Mouse (Mus musculus): Measurements from ENCODE around the gene Cntnap2. TPM values are rescaled to one million over a fixed set of nuclear protein-coding genes. Genes with fewer than 3 reads are reported as not detected.
"Not testable (repeated sequence)": the region's sequence is repeated elsewhere in the genome, so short reads cannot be mapped to it uniquely, and the experiment has no call there.

Gene Cntnap2
- polyA plus RNA-seq, 1 experiment from 2014 or later: 0.75 TPM

DNA sequence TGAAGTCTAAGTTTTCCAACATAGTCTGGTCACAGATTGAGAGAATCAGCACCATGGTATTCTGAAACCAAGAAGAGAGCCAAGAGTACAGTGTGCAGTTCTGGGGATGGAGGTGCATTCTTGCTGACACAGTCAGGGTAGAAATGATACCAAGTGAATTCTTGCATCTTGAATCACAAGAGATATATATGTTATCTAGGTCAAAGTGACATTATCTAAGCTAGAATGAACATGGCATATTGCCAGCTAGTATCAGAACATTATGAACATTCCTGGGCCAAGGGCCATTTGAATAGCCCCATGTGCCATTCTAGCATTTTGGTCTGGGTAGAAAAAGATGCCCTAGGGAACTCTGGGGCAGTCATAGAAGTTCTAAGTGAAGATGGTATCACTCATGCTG, 2141.5 kb downstream of the Cntnap2 start:
- H3K4me1 ChIP-seq (ENCODE audit: control insufficient read depth, insufficient read depth, low read length): no peaks in the 10 kb centered on the region
- H3K4me2 ChIP-seq (ENCODE audit: low read depth, severe bottlenecking): no peak overlapping the region
- ATAC-seq (ENCODE audit: insufficient number of reproducible peaks, low FRiP score, low TSS enrichment, low read depth): no peak
- no peaks in the 10 kb centered on the region for H3K9me3 ChIP-seq (ENCODE audit: control insufficient read depth, low read length)
- H3K4me3 ChIP-seq (ENCODE audit: low read depth, low read length): no peak overlapping the region
- H3K27ac ChIP-seq (replicated peaks; ENCODE audit: low read depth, low read length): no peak overlapping the region
- no peaks in the 10 kb centered on the region for H3K36me3 ChIP-seq (ENCODE audit: control insufficient read depth, insufficient read depth, low read length)
- no peak overlapping the region for H3K9ac ChIP-seq (ENCODE audit: low read length)
- no peaks in the 10 kb centered on the region for H3K27me3 ChIP-seq (ENCODE audit: control insufficient read depth, insufficient read depth, low read length)
- DNase-seq (ENCODE audit: low spot score): no peak

DNA sequence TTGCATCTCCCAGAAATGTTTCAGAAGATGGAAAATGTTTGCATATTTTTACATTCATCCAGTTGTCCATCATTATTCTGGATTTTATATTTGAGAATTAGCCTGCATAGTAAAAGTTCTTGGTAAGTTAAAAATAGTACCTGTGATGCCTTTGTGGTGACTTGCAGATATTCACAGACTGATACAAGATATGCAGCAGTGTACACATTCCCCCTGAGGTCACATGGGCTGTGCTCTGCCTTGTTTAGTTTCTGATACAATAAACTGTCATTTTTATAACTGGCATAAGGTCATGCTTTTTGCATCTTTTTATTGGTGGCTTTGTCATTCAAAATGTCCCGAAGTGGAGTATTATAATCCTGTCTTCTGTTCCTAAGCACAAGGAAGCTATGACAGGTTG, 2148.9 kb downstream of the Cntnap2 start:
- DNase-seq (ENCODE audit: low spot score) (no peak), ATAC-seq (ENCODE audit: insufficient number of reproducible peaks, low FRiP score, low TSS enrichment, low read depth) (no peak)
- H3K9me3 ChIP-seq (ENCODE audit: control insufficient read depth, low read length): no peaks in the 10 kb centered on the region
- H3K4me1 ChIP-seq (ENCODE audit: control insufficient read depth, insufficient read depth, low read length): no peaks in the 10 kb centered on the region
- no peaks in the 10 kb centered on the region for H3K27me3 ChIP-seq (ENCODE audit: control insufficient read depth, insufficient read depth, low read length)
- 85% methylated on average over 1 of the region's 1 CpGs for WGBS
- H3K9ac ChIP-seq (ENCODE audit: low read length): no peak overlapping the region
- no peak overlapping the region for H3K27ac ChIP-seq (replicated peaks; ENCODE audit: low read depth, low read length)
- no peak overlapping the region for H3K4me3 ChIP-seq (ENCODE audit: low read depth, low read length)
- H3K36me3 ChIP-seq (ENCODE audit: control insufficient read depth, insufficient read depth, low read length): no peaks in the 10 kb centered on the region
- no peak overlapping the region for H3K4me2 ChIP-seq (ENCODE audit: low read depth, severe bottlenecking)

- Histone ChIP-seq H3K4me1 (ENCODE audit: control insufficient read depth, insufficient read depth, low read length) (no peaks in the 10 kb centered on the region), H3K9me3 (ENCODE audit: control insufficient read depth, low read length) (no peaks in the 10 kb centered on the region), H3K4me2 (ENCODE audit: low read depth, severe bottlenecking) (no peak overlapping the region), H3K27me3 (ENCODE audit: control insufficient read depth, insufficient read depth, low read length) (no peaks in the 10 kb centered on the region), H3K36me3 (ENCODE audit: control insufficient read depth, insufficient read depth, low read length) (no peaks in the 10 kb centered on the region), H3K27ac (replicated peaks; ENCODE audit: low read depth, low read length) (no peak overlapping the region), H3K4me3 (ENCODE audit: low read depth, low read length) (no peak overlapping the region), H3K9ac (ENCODE audit: low read length) (no peak overlapping the region)
- ATAC-seq (ENCODE audit: insufficient number of reproducible peaks, low FRiP score, low TSS enrichment, low read depth) (no peak), DNase-seq (ENCODE audit: low spot score) (no peak)
These were observed 2155.6 kb downstream of the Cntnap2 start for GRCm38 (mm10) chr6:47214731-47215130.

- H3K9me3 ChIP-seq (ENCODE audit: control insufficient read depth, low read length); H3K9ac ChIP-seq (ENCODE audit: low read length); H3K4me2 ChIP-seq (ENCODE audit: low read depth, severe bottlenecking); H3K4me1 ChIP-seq (ENCODE audit: control insufficient read depth, insufficient read depth, low read length); H3K4me3 ChIP-seq (ENCODE audit: low read depth, low read length); DNase-seq (ENCODE audit: low spot score); H3K36me3 ChIP-seq (ENCODE audit: control insufficient read depth, insufficient read depth, low read length); ATAC-seq (ENCODE audit: insufficient number of reproducible peaks, low FRiP score, low TSS enrichment, low read depth); H3K27me3 ChIP-seq (ENCODE audit: control insufficient read depth, insufficient read depth, low read length); H3K27ac ChIP-seq (replicated peaks; ENCODE audit: low read depth, low read length): not testable (repeated sequence)
- 18% methylated on average over 1 of the region's 1 CpGs for WGBS
These were observed 2164.4 kb downstream of the Cntnap2 start for GRCm38 (mm10) chr6:47223578-47223977.

GRCm38 (mm10) chr6:47225391-47225790, 2166.2 kb downstream of the Cntnap2 start:
- H3K4me1 ChIP-seq (ENCODE audit: control insufficient read depth, insufficient read depth, low read length); H3K27ac ChIP-seq (replicated peaks; ENCODE audit: low read depth, low read length); H3K36me3 ChIP-seq (ENCODE audit: control insufficient read depth, insufficient read depth, low read length); H3K9me3 ChIP-seq (ENCODE audit: control insufficient read depth, low read length); DNase-seq (ENCODE audit: low spot score); ATAC-seq (ENCODE audit: insufficient number of reproducible peaks, low FRiP score, low TSS enrichment, low read depth); H3K27me3 ChIP-seq (ENCODE audit: control insufficient read depth, insufficient read depth, low read length); H3K4me3 ChIP-seq (ENCODE audit: low read depth, low read length); H3K9ac ChIP-seq (ENCODE audit: low read length); H3K4me2 ChIP-seq (ENCODE audit: low read depth, severe bottlenecking): not testable (repeated sequence)
- WGBS: 75% methylated on average over 3 of the region's 3 CpGs

DNA sequence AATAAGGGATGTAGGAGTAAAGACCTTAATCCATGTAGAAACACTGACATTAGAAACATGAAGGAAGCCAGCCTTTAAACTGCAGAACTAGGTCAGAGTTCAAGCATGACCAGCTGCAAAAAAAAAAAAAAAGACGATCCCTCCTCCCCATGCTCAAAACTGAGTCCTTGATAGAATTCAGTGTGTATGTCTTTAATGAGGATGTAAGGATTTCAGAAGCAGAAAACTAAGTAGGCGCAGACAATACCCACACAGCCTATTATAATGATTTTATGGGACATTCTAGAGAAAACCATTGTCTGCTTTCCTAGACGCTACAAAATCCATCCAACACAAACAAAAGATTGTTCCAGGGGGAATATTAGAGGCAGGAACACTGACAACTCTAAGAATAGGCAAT, 2168.4 kb downstream of the Cntnap2 start:
- Histone ChIP-seq H3K27ac (replicated peaks; ENCODE audit: low read depth, low read length) (no peak overlapping the region), H3K27me3 (ENCODE audit: control insufficient read depth, insufficient read depth, low read length) (no peaks in the 10 kb centered on the region), H3K4me3 (ENCODE audit: low read depth, low read length) (no peak overlapping the region), H3K4me1 (ENCODE audit: control insufficient read depth, insufficient read depth, low read length) (no peaks in the 10 kb centered on the region), H3K36me3 (ENCODE audit: control insufficient read depth, insufficient read depth, low read length) (no peaks in the 10 kb centered on the region), H3K4me2 (ENCODE audit: low read depth, severe bottlenecking) (no peak overlapping the region), H3K9ac (ENCODE audit: low read length) (no peak overlapping the region), H3K9me3 (ENCODE audit: control insufficient read depth, low read length) (no peaks in the 10 kb centered on the region)
- WGBS: 46% methylated on average over 3 of the region's 3 CpGs
- no peak for ATAC-seq (ENCODE audit: insufficient number of reproducible peaks, low FRiP score, low TSS enrichment, low read depth)
- DNase-seq (ENCODE audit: low spot score): no peak

GRCm38 (mm10) chr6:47228676-47229317, 2169.6 kb downstream of the Cntnap2 start:
- WGBS: 42% methylated on average over 7 of the region's 7 CpGs
- ATAC-seq (ENCODE audit: insufficient number of reproducible peaks, low FRiP score, low TSS enrichment, low read depth) (no peak), DNase-seq (ENCODE audit: low spot score) (no peak)
- Histone ChIP-seq H3K4me2 (ENCODE audit: low read depth, severe bottlenecking) (no peak overlapping the region), H3K36me3 (ENCODE audit: control insufficient read depth, insufficient read depth, low read length) (no peaks in the 10 kb centered on the region), H3K4me1 (ENCODE audit: control insufficient read depth, insufficient read depth, low read length) (no peaks in the 10 kb centered on the region), H3K4me3 (ENCODE audit: low read depth, low read length) (no peak overlapping the region), H3K27me3 (ENCODE audit: control insufficient read depth, insufficient read depth, low read length) (no peaks in the 10 kb centered on the region), H3K9me3 (ENCODE audit: control insufficient read depth, low read length) (no peaks in the 10 kb centered on the region), H3K27ac (replicated peaks; ENCODE audit: low read depth, low read length) (no peak overlapping the region), H3K9ac (ENCODE audit: low read length) (no peak overlapping the region)

- ATAC-seq (ENCODE audit: insufficient number of reproducible peaks, low FRiP score, low TSS enrichment, low read depth) (no peak), DNase-seq (ENCODE audit: low spot score) (no peak)
- H3K9ac ChIP-seq (ENCODE audit: low read length): no peak overlapping the region
- H3K36me3 ChIP-seq (ENCODE audit: control insufficient read depth, insufficient read depth, low read length): no peaks in the 10 kb centered on the region
- no peaks in the 10 kb centered on the region for H3K9me3 ChIP-seq (ENCODE audit: control insufficient read depth, low read length)
- H3K4me2 ChIP-seq (ENCODE audit: low read depth, severe bottlenecking): no peak overlapping the region
- H3K4me1 ChIP-seq (ENCODE audit: control insufficient read depth, insufficient read depth, low read length): no peaks in the 10 kb centered on the region
- H3K27ac ChIP-seq (replicated peaks; ENCODE audit: low read depth, low read length): no peak overlapping the region
- no peaks in the 10 kb centered on the region for H3K27me3 ChIP-seq (ENCODE audit: control insufficient read depth, insufficient read depth, low read length)
- no peak overlapping the region for H3K4me3 ChIP-seq (ENCODE audit: low read depth, low read length)
- 58% methylated on average over 6 of the region's 6 CpGs for WGBS
These were observed 2172.4 kb downstream of the Cntnap2 start for GRCm38 (mm10) chr6:47231513-47231912.

GRCm38 (mm10) chr6:47239376-47239921, 2180.3 kb downstream of the Cntnap2 start:
- Histone ChIP-seq H3K4me3 (ENCODE audit: low read depth, low read length) (no peak overlapping the region), H3K36me3 (ENCODE audit: control insufficient read depth, insufficient read depth, low read length) (no peaks in the 10 kb centered on the region), H3K27me3 (ENCODE audit: control insufficient read depth, insufficient read depth, low read length) (no peaks in the 10 kb centered on the region), H3K4me1 (ENCODE audit: control insufficient read depth, insufficient read depth, low read length) (peaks cover 5% of the 10 kb centered on the region; the same call in 1 of the 2 replicates), H3K9ac (ENCODE audit: low read length) (no peak overlapping the region), H3K9me3 (ENCODE audit: control insufficient read depth, low read length) (no peaks in the 10 kb centered on the region), H3K27ac (replicated peaks; ENCODE audit: low read depth, low read length) (no peak overlapping the region), H3K4me2 (ENCODE audit: low read depth, severe bottlenecking) (no peak overlapping the region)
- WGBS: 47% methylated on average over 3 of the region's 3 CpGs
- ATAC-seq (ENCODE audit: insufficient number of reproducible peaks, low FRiP score, low TSS enrichment, low read depth): no peak
- no peak for DNase-seq (ENCODE audit: low spot score)
